Mouse (Mus musculus) heart, embryonic 10.5 days (tissue): Measurements from ENCODE around the gene Ldhal6b. TPM values are rescaled to one million over a fixed set of nuclear protein-coding genes. Genes with fewer than 3 reads are reported as not detected.

Source experiments
- DNase-seq: peaks from one replicate; pipeline ENCODE4 v3.0.0-alpha.2; 2017; ENCODE audit warnings: low spot score
- H3K27ac ChIP-seq: fragments of 300-500 bp; sonication (generic); 2 replicates; pipeline ENCODE4 v1.5.1; 2016; ENCODE audit warnings: mild to moderate bottlenecking
- H3K27me3 ChIP-seq: fragments of 300-500 bp; sonication (generic); 2 replicates; pipeline ENCODE4 v1.6.1; 2016; ENCODE audit warnings: mild to moderate bottlenecking; ENCODE audit not compliant: poor library complexity, insufficient read depth, severe bottlenecking
- H3K36me3 ChIP-seq: fragments of 300-500 bp; sonication (generic); 2 replicates; pipeline ENCODE4 v1.6.1; 2016; ENCODE audit warnings: mild to moderate bottlenecking, moderate library complexity
- H3K4me1 ChIP-seq: fragments of 300-500 bp; sonication (generic); 2 replicates; pipeline ENCODE4 v1.6.1; 2016; ENCODE audit warnings: mild to moderate bottlenecking
- H3K4me3 ChIP-seq: fragments of 300-500 bp; sonication (generic); 2 replicates; pipeline ENCODE4 v1.5.1; 2016; ENCODE audit warnings: mild to moderate bottlenecking, moderate library complexity
- H3K9me3 ChIP-seq: fragments of 300-500 bp; sonication (generic); 2 replicates; pipeline ENCODE4 v1.6.1; 2016; ENCODE audit warnings: mild to moderate bottlenecking, moderate library complexity
- WGBS: fragments of 180-500 bp; shearing (Covaris S2); methylation state at CpG from one replicate; pipeline ENCODE4 v1.1.7; 2016; 5-methylcytosine and 5-hydroxymethylcytosine counted together
- polyA plus RNA-seq: library from polyadenylated mRNA; unstranded; fragments of >200 nt; fragmentation: Nextera tagmentation; extraction: Ambion mirVana; gene quantifications from 2 replicates; pipeline ENCODE4 v1.2.1, GENCODE M21; 2016

Ldhal6b gene
- polyA plus RNA-seq, 1 experiment from 2014 or later, result not detected

DNA sequence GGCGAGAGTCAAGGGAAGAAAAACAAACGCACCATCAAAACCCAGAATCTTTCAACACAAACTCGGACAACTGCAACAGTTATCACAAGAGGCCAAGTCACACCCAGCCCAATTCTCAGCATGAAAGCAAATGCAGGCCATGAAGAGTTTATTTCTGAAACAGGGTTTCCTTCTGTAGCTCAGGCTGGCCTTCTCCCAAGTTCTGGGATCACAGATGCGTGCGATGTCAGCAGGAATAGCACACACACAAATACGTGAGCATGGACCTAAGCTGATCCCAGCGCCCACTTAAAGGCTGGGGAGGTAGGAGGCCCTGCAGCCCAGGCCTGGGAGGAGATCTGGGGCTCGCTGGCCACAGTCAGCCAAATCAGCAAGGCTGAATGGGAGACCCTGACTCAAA, 5.6 kb upstream of the Ldhal6b start:
- H3K9me3 ChIP-seq, result no peaks in the 10 kb centered on the region
- DNase-seq, result no peak
- 71% methylated on average over 8 of the region's 8 CpGs for WGBS
- H3K4me3 ChIP-seq, result no peak overlapping the region
- peaks cover 41% of the 10 kb centered on the region for H3K4me1 ChIP-seq
- H3K36me3 ChIP-seq, result peaks cover 12% of the 10 kb centered on the region; the same call in 1 of the 2 replicates
- no peaks in the 10 kb centered on the region for H3K27me3 ChIP-seq
- H3K27ac ChIP-seq, result no peak overlapping the region

DNA sequence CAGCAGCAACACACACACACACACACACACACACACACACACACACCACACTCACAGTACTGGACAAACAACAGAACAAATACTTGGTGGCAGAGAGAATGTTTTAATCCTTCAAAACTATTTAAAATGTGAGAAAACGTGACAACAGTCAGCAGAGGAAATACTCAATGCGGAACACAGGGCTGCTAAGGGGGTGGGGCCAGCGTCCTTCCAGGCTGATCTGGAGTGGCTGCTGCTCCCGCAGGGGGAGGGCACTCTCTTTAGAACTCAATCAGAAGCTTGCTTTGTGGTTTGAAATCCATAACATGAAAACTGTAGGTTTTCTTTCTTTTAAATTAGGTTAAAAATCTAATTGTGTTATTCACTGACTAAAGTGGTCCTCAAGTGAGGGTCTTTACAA, 3.3 kb upstream of the Ldhal6b start:
- Histone ChIP-seq H3K9me3 (no peaks in the 10 kb centered on the region), H3K27ac (no peak overlapping the region), H3K4me1 (peaks cover 41% of the 10 kb centered on the region), H3K4me3 (no peak overlapping the region), H3K27me3 (no peaks in the 10 kb centered on the region), H3K36me3 (peaks cover 32% of the 10 kb centered on the region)
- WGBS, result 44% methylated on average over 4 of the region's 4 CpGs
- DNase-seq, result no peak

DNA sequence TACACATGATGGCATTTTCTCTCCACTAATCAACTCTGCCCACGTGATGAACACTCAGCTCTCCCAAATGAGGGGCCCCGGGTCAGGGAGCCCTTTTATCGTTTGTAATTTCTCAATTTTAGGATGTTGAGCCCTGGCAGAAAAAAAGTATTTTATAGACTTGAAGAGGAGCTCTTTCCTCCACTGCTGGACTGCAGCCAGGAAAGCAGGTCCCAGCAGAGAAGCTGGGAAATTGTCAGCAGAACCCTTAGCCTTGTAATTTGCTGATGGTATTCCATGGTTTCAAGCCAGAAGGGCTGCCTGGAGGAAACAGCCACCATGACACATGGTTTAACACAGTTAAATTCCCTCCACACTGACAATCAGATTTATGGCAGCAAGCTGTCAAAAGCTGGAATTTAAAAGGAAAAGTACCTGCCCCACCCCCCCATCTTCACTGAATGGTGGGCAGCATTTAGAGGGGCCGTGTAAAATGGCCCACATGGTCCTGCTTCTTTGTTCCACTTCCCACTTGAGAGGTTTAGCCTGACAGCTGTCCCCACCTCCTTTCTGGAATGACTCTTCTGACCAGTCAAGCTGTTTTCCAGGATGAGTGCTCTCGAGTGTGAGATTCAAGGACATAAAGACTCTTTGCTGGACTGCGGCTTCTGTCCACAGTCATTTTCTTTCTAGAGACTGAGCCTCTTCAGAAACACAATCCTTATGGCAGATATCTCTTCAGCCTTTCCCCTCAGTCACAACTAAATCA, 1.4 kb upstream of the Ldhal6b start:
- 69% methylated on average over 6 of the region's 6 CpGs for WGBS
- no peaks in the 10 kb centered on the region for H3K9me3 ChIP-seq
- H3K4me1 ChIP-seq, result peaks cover 33% of the 10 kb centered on the region
- no peaks in the 10 kb centered on the region for H3K27me3 ChIP-seq
- peaks cover 32% of the 10 kb centered on the region for H3K36me3 ChIP-seq
- no peak overlapping the region for H3K27ac ChIP-seq
- DNase-seq, result no peak
- no peak overlapping the region for H3K4me3 ChIP-seq

DNA sequence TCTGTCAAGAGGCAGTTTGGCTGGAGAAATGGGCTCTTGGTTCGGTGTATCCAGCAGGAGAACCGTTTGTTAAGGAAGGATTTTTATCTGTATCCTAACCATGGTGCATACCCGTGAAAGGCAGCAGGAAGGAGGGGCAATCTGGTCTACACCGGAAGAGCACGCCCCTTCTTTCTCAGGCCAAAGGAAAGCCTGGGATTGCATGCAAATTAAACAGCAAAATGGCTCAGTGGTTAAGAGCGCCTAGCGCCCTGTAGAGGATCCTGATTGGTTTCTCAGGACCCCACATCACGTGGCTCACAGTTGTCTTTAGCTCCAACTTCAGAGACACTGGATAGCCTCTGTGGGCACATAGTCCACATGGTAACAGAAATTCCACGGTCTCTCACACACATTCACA, 489 bp upstream of the Ldhal6b start:
- H3K36me3 ChIP-seq, result peaks cover 32% of the 10 kb centered on the region
- WGBS, result 83% methylated on average over 9 of the region's 9 CpGs

DNA sequence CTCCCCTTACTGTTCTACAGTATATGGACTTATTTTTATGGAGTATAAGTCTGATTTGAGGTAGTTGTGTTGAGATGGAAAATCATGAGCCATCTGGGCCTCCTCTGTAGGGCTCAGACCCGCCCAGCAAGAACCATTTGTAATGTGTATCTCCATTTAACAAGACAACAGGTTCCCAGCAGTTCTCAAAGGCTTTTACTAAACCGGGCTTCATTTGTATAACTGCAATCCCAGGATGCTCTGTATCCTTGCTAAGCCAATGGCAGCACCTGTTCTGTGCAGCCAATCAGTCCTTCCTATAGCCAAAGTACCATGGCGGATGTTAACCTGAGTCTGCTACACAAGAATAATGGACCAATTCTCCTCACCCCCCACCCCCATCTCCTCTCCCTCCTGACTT, 2.0 kb downstream of the Ldhal6b start:
- peaks cover 11% of the 10 kb centered on the region; the same call in 1 of the 2 replicates for H3K4me1 ChIP-seq
- 89% methylated on average over 3 of the region's 3 CpGs for WGBS
- no peaks in the 10 kb centered on the region for H3K9me3 ChIP-seq
- H3K4me3 ChIP-seq, result no peak overlapping the region
- no peaks in the 10 kb centered on the region for H3K27me3 ChIP-seq
- peaks cover 38% of the 10 kb centered on the region for H3K36me3 ChIP-seq
- DNase-seq, result no peak
- H3K27ac ChIP-seq, result no peak overlapping the region

More for the DNA sequence above, 489 bp upstream of the Ldhal6b start:
- DNase-seq, result no peak
- H3K4me3 ChIP-seq, result no peak overlapping the region
- no peaks in the 10 kb centered on the region for H3K27me3 ChIP-seq
- no peak overlapping the region for H3K27ac ChIP-seq
- H3K9me3 ChIP-seq, result no peaks in the 10 kb centered on the region
- H3K4me1 ChIP-seq, result peaks cover 27% of the 10 kb centered on the region

DNA sequence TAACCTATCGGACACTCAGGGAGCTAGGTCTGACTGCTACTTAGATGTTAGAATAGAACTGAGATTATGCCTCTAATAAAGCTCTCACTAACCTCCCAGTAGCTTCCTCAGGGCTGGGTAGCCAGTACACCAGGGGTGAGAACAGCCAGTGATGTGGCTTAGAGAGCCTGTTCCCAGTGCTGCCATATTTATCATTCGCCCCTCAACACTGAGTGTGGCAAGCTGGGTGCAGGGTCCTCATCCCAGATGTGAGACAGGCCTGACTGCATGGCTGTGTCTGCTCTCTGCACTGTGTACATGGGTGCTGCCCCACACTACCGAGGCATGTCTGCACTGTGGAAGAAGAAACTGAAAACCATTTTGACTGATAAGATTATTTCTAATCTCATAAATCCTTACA, 4.5 kb downstream of the Ldhal6b start:
- H3K36me3 ChIP-seq, result peaks cover 39% of the 10 kb centered on the region
- DNase-seq, result no peak
- H3K4me3 ChIP-seq, result no peak overlapping the region
- 86% methylated on average over 3 of the region's 3 CpGs for WGBS
- H3K27me3 ChIP-seq, result no peaks in the 10 kb centered on the region
- H3K27ac ChIP-seq, result no peak overlapping the region
- H3K9me3 ChIP-seq, result no peaks in the 10 kb centered on the region
- 0 out of 2 replicates have a peak, but pooled peaks cover 3% of the 10 kb centered on the region for H3K4me1 ChIP-seq

DNA sequence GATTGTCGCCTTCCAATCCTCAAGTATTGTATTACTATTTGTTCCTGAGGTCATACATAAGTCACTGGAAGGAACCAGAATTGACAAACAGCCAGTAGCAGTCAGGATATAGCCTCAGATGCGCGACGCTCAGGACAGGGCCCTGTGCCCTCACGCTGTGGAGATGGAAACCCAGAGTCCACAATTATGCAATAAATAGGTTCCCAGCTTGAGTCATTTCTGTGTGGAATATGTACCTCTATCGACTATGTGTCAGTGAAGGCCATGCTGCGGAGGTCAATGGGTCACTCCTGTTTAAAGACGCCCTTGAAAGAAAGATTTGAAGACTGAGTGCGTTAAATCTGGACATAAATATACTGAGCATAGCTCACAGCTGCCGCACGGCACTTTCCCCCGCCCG, 5.2 kb downstream of the Ldhal6b start:
- Histone ChIP-seq H3K27ac (no peak overlapping the region), H3K36me3 (peaks cover 33% of the 10 kb centered on the region), H3K9me3 (no peaks in the 10 kb centered on the region), H3K4me3 (no peak overlapping the region), H3K27me3 (no peaks in the 10 kb centered on the region; the same call in 1 of the 2 replicates), H3K4me1 (0 out of 2 replicates have a peak, but pooled peaks cover 3% of the 10 kb centered on the region)
- WGBS, result 91% methylated on average over 13 of the region's 13 CpGs
- DNase-seq, result no peak

- 0 out of 2 replicates have a peak, but pooled peaks cover 3% of the 10 kb centered on the region for H3K4me1 ChIP-seq
- H3K9me3 ChIP-seq, result no peaks in the 10 kb centered on the region
- H3K27me3 ChIP-seq, result no peaks in the 10 kb centered on the region; the same call in 1 of the 2 replicates
- no peak for DNase-seq
- 89% methylated on average over 7 of the region's 7 CpGs for whole genome bisulfite sequencing
- peaks cover 27% of the 10 kb centered on the region for H3K36me3 ChIP-seq
- no peak overlapping the region for H3K4me3 ChIP-seq
- H3K27ac ChIP-seq, result no peak overlapping the region
Measured at GRCm38 (mm10) chr17:5412740-5413139, 5.8 kb downstream of the Ldhal6b start.

DNA sequence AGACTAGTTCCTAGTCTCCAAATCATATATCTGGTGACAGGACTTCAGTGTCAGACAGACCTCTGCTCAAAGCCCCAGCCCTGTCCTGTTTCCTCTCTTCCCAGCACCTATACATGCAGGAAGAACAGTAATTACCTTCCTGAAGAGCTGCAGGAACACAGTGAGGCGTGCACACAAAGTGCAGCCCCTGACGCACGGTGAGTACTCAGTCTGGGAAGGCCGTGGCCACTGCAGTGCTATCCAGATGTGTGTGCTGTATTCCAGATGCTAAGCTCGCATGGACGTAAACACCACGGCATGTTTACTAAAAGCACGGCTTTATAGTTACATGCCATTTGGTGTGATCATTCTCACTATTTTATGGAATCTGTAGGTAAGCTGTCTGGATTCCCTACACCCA, 6.3 kb downstream of the Ldhal6b start:
- Histone ChIP-seq H3K4me1 (0 out of 2 replicates have a peak, but pooled peaks cover 3% of the 10 kb centered on the region), H3K27me3 (peaks cover 4% of the 10 kb centered on the region; the same call in 1 of the 2 replicates), H3K9me3 (no peaks in the 10 kb centered on the region), H3K4me3 (no peak overlapping the region), H3K27ac (no peak overlapping the region), H3K36me3 (peaks cover 22% of the 10 kb centered on the region)
- WGBS, result 93% methylated on average over 8 of the region's 8 CpGs
- DNase-seq, result no peak

DNA sequence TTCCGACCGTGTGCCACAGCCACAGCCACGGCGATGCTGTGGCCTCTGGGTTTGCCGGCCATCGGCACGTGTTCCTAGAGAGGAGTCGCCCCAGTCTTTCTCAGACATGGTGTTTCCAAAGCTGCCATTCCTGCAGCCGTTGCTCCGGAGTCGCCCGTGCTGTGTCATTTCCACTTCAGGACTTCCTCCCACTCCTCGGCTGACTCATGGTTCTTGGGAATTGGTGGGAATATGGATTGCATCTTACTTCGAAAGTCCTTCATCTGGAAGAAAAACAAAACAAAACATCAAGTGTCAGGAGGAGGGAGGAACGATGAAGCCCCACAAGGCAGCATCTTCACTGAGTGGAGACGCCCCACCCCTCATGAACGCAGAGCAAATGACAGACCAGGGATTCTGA, 7.4 kb downstream of the Ldhal6b start:
- Histone ChIP-seq H3K9me3 (no peaks in the 10 kb centered on the region), H3K27me3 (peaks cover 10% of the 10 kb centered on the region; the same call in 1 of the 2 replicates), H3K27ac (no peak overlapping the region), H3K36me3 (peaks cover 20% of the 10 kb centered on the region), H3K4me3 (no peak overlapping the region), H3K4me1 (peaks cover 9% of the 10 kb centered on the region)
- WGBS, result 88% methylated on average over 17 of the region's 17 CpGs
- DNase-seq, result no peak

DNA sequence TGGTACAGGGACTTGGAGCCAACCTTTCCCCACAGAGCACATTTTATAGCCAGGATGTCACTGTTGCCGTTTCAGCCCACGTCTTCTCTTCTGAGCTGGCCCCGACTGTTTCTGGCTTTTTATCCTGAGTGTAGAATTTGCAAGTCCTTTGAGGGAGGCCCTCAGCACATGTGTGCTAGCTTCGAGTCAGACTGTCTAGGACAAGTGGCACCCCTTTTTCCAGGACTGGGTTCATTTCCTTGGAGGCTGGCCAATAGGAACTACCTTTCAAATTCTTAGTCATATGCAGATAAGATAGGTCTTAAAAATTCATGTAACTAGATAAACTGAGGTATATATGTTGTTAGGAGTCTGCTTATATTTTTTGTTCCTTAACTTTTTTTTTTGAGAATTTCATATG, 8.2 kb downstream of the Ldhal6b start:
- DNase-seq, result no peak
- Histone ChIP-seq H3K9me3 (no peaks in the 10 kb centered on the region), H3K27ac (no peak overlapping the region), H3K4me1 (peaks cover 9% of the 10 kb centered on the region), H3K27me3 (peaks cover 17% of the 10 kb centered on the region), H3K4me3 (no peak overlapping the region), H3K36me3 (peaks cover 20% of the 10 kb centered on the region)
- 79% methylated on average over 4 of the region's 4 CpGs for WGBS

GRCm38 (mm10) chr17:5407030-5407429, 11.5 kb downstream of the Ldhal6b start:
- H3K9me3 ChIP-seq, result no peaks in the 10 kb centered on the region
- H3K4me3 ChIP-seq, result no peak overlapping the region
- H3K27me3 ChIP-seq, result peaks cover 41% of the 10 kb centered on the region
- peaks cover 15% of the 10 kb centered on the region for H3K36me3 ChIP-seq
- peaks cover 19% of the 10 kb centered on the region for H3K4me1 ChIP-seq
- 61% methylated on average over 6 of the region's 6 CpGs for WGBS
- no peak for DNase-seq
- H3K27ac ChIP-seq, result no peak overlapping the region

- DNase-seq, result no peak
- Histone ChIP-seq H3K27me3 (peaks cover 41% of the 10 kb centered on the region), H3K4me1 (peaks cover 23% of the 10 kb centered on the region), H3K27ac (no peak overlapping the region), H3K9me3 (no peaks in the 10 kb centered on the region), H3K4me3 (peak overlapping the region; percentile 1; the same call in 1 of the 2 replicates), H3K36me3 (peaks cover 14% of the 10 kb centered on the region)
- 32% methylated on average over 10 of the region's 10 CpGs for WGBS
Measured at GRCm38 (mm10) chr17:5406566-5406965, 12.0 kb downstream of the Ldhal6b start.
